Mouse (Mus musculus) granulocyte monocyte progenitor cell, adult 5-6 weeks (primary cell): ENCODE data around the gene Igf2r. TPM values are rescaled to one million over a fixed set of nuclear protein-coding genes. Genes with fewer than 3 reads are reported as not detected.

ENCODE experiments used
- ATAC-seq: replicated peaks from 2 replicates; pipeline ENCODE4 v1.8.0; 2016; ENCODE audit warnings: mild to moderate bottlenecking, moderate TSS enrichment, inconsistent platforms; ENCODE audit not compliant: poor library complexity, severe bottlenecking
- total RNA-seq, 2 experiments: library from RNA; stranded (forward) in 1 of 2; stranded (reverse) in 1 of 2; fragments of 200-712, 200-1000 nt in 1 of 2; fragments of >200 nt in 1 of 2; fragmentation: Nextera tagmentation in 1 of 2; gene quantifications; 2 replicates each; pipeline ENCODE4 v1.2.3; 2014 to 2017

The Igf2r gene
- total RNA-seq, 2 experiments from 2014 or later, result 0.73 to 1.5 TPM

GRCm38 (mm10) chr17:12722622-12723021 is 46.8 kb downstream of the Igf2r start:
- peak; percentile 82 for ATAC-seq

GRCm38 (mm10) chr17:12721118-12721886 is 48.2 kb downstream of the Igf2r start:
- no peak for ATAC-seq

- ATAC-seq, result no peak
These were observed 51.2 kb downstream of the Igf2r start for GRCm38 (mm10) chr17:12718251-12718650.

- no peak for ATAC-seq
These were observed 52.0 kb downstream of the Igf2r start for GRCm38 (mm10) chr17:12717445-12717844.

- ATAC-seq, result no peak
These were observed 54.4 kb downstream of the Igf2r start for GRCm38 (mm10) chr17:12715032-12715431.

GRCm38 (mm10) chr17:12714080-12714561 is 55.3 kb downstream of the Igf2r start:
- ATAC-seq, result peak; percentile 72

- ATAC-seq, result no peak
These were observed 56.5 kb downstream of the Igf2r start for GRCm38 (mm10) chr17:12712993-12713392.

GRCm38 (mm10) chr17:12712191-12712590 is 57.3 kb downstream of the Igf2r start:
- ATAC-seq, result no peak

GRCm38 (mm10) chr17:12710976-12711375 is 58.5 kb downstream of the Igf2r start:
- ATAC-seq, result no peak

- ATAC-seq, result no peak
These were observed 59.2 kb downstream of the Igf2r start for GRCm38 (mm10) chr17:12710050-12710780.

- ATAC-seq, result no peak
These were observed 61.1 kb downstream of the Igf2r start for GRCm38 (mm10) chr17:12708398-12708797.

GRCm38 (mm10) chr17:12706590-12707049 is 62.8 kb downstream of the Igf2r start:
- ATAC-seq, result no peak

GRCm38 (mm10) chr17:12702901-12703300 is 66.6 kb downstream of the Igf2r start:
- no peak for ATAC-seq

- no peak for ATAC-seq
These were observed 69.1 kb downstream of the Igf2r start for GRCm38 (mm10) chr17:12700373-12700772.

GRCm38 (mm10) chr17:12691899-12692298 is 77.6 kb downstream of the Igf2r start:
- ATAC-seq, result no peak

- no peak; the same call in 1 of the 2 replicates for ATAC-seq
These were observed 79.9 kb downstream of the Igf2r start for GRCm38 (mm10) chr17:12689537-12689936.

GRCm38 (mm10) chr17:12688427-12689110 is 80.9 kb downstream of the Igf2r start:
- ATAC-seq, result no peak

GRCm38 (mm10) chr17:12684928-12685624 is 84.4 kb downstream of the Igf2r start:
- no peak for ATAC-seq

GRCm38 (mm10) chr17:12684412-12684811 is 85.1 kb downstream of the Igf2r start:
- no peak for ATAC-seq

- ATAC-seq, result peak; percentile 65
These were observed 85.9 kb downstream of the Igf2r start for GRCm38 (mm10) chr17:12683582-12683981.
